ENCODE assay signal across 11 mouse cellular contexts in genomic region chr7:75384506-75384911, GRCm38 (mm10).
DNase-seq lines count a peak whose midpoint lies in the region; ATAC-seq and TF ChIP-seq lines count a peak whose summit lies in the region.
"Had no signal": no experiment of that assay in that cellular context is flagged by ENCODE, and none has a peak within 500 bp of the region (broad histone marks: within the 10 kb centered on the region; RNA-seq: fewer than 3 reads in every experiment).

No protein-coding gene starts in this region.

- intact Hi-C loops in heart, adult 2 months (cut with DNase I) = no loop called here
- intact Hi-C loops in heart, postnatal 36 days (cut with DNase I) = no loop called here

- ATAC-seq in CD4-positive, CD25-positive, alpha-beta regulatory T cell, adult 4 months = peak; percentile 60
- peak; percentile 28; the same call in 1 of the 2 replicates for ATAC-seq in heart, embryonic 15.5 days (replicated peaks; ENCODE audit: insufficient number of reproducible peaks, insufficient read depth, low FRiP score, low read depth)
- ATAC-seq in midbrain, embryonic 14.5 days (ENCODE audit: low FRiP score, low TSS enrichment) = no peak

- H3K4me2 ChIP-seq in heart, embryonic 15.5 days = no peak overlapping the region
- no peak overlapping the region for H3K4me2 ChIP-seq in midbrain, embryonic 14.5 days (ENCODE audit: low read length)
- H3K4me2 ChIP-seq: liver, embryonic 15.5 days had no signal

- no peaks in the 10 kb centered on the region for H3K4me1 ChIP-seq in heart, adult 2 months (ENCODE audit: control insufficient read depth, insufficient read depth, low read length)
- peaks cover 19% of the 10 kb centered on the region for H3K4me1 ChIP-seq in heart, embryonic 15.5 days (replicated peaks)
- no peaks in the 10 kb centered on the region for H3K4me1 ChIP-seq in midbrain, embryonic 14.5 days (ENCODE audit: control insufficient read depth, insufficient read depth, low read length)
- H3K4me1 ChIP-seq in cerebellum, adult 2 months (ENCODE audit: control insufficient read depth, insufficient read depth, low read length) = no peaks in the 10 kb centered on the region
- H3K4me1 ChIP-seq: liver, embryonic 15.5 days had no signal

- H3K27me3 ChIP-seq in heart, adult 2 months (ENCODE audit: control insufficient read depth, insufficient read depth, low read length) = no peaks in the 10 kb centered on the region
- no peaks in the 10 kb centered on the region for H3K27me3 ChIP-seq in heart, embryonic 15.5 days
- H3K27me3 ChIP-seq in midbrain, embryonic 14.5 days (ENCODE audit: control insufficient read depth, insufficient read depth, low read length) = no peaks in the 10 kb centered on the region
- H3K27me3 ChIP-seq in cerebellum, adult 2 months (ENCODE audit: control insufficient read depth, insufficient read depth, low read length) = no peaks in the 10 kb centered on the region
- H3K27me3 ChIP-seq: liver, embryonic 15.5 days had no signal

- no peaks in the 10 kb centered on the region for H3K36me3 ChIP-seq in heart, adult 2 months (ENCODE audit: control insufficient read depth, insufficient read depth, low read length)
- no peaks in the 10 kb centered on the region for H3K36me3 ChIP-seq in heart, embryonic 15.5 days
- H3K36me3 ChIP-seq in midbrain, embryonic 14.5 days (ENCODE audit: control insufficient read depth, insufficient read depth, low read length) = no peaks in the 10 kb centered on the region
- H3K36me3 ChIP-seq: liver, embryonic 15.5 days had no signal

- TF ChIP-seq CTCF in heart, adult 2 months (IDR thresholded peaks at IDR 0.05) = no peak
- TF ChIP-seq CTCF in cerebellum, adult 2 months (IDR thresholded peaks at IDR 0.05; ENCODE audit: borderline replicate concordance, insufficient read depth, low read depth, low read length) = no peak

- WGBS in heart, adult 2 months = 49% methylated on average over 8 of the region's 8 CpGs
- 41% methylated on average over 8 of the region's 8 CpGs for WGBS in heart, embryonic 15.5 days
- WGBS in midbrain, embryonic 14.5 days = 20% methylated on average over 8 of the region's 8 CpGs
- 39% methylated on average over 8 of the region's 8 CpGs for WGBS in cerebellum, adult 2 months

- no peak for DNase-seq in heart, adult 2 months
- no peak for DNase-seq in heart, postnatal 36 days
- DNase-seq in midbrain, embryonic 14.5 days = peak; percentile 51
- DNase-seq in cerebellum, adult 2 months = no peak
- no peak for DNase-seq in left cerebral cortex, adult 11 months (ENCODE audit: low spot score)
- DNase-seq in cerebellum, adult 18-20 months = no peak
- DNase-seq: cerebellum, adult 8-10 months; right cerebral cortex, postnatal 25 days had no signal

- H3K79me2 ChIP-seq in heart, adult 2 months (replicated peaks; ENCODE audit: control insufficient read depth, insufficient read depth, low read length) = no peaks in the 10 kb centered on the region; the same call in 1 of the 2 replicates

- H3K9me3 ChIP-seq in heart, embryonic 15.5 days (replicated peaks) = no peaks in the 10 kb centered on the region
- H3K9me3 ChIP-seq in midbrain, embryonic 14.5 days (ENCODE audit: control insufficient read depth, low read length) = no peaks in the 10 kb centered on the region
- H3K9me3 ChIP-seq: liver, embryonic 15.5 days had no signal

- H3K4me3 ChIP-seq in heart, adult 2 months = no peak overlapping the region
- H3K4me3 ChIP-seq in heart, embryonic 15.5 days = no peak overlapping the region
- H3K4me3 ChIP-seq in midbrain, embryonic 14.5 days (replicated peaks; ENCODE audit: low read depth, low read length) = no peak overlapping the region
- no peak overlapping the region for H3K4me3 ChIP-seq in cerebellum, adult 2 months (replicated peaks; ENCODE audit: insufficient read depth, low read depth, low read length)
- H3K4me3 ChIP-seq: liver, embryonic 15.5 days had no signal

- H3K27ac ChIP-seq in heart, adult 2 months = peak overlapping the region; percentile 26; the same call in 1 of the 2 replicates
- peak overlapping the region; percentile 36 for H3K27ac ChIP-seq in heart, embryonic 15.5 days
- no peak overlapping the region for H3K27ac ChIP-seq in midbrain, embryonic 14.5 days (replicated peaks; ENCODE audit: low read depth, low read length)
- H3K27ac ChIP-seq in cerebellum, adult 2 months (ENCODE audit: insufficient read depth, low read length) = no peak overlapping the region
- H3K27ac ChIP-seq: liver, embryonic 15.5 days had no signal

- no peak for TF ChIP-seq EP300 in heart, adult 2 months (IDR thresholded peaks at IDR 0.05; ENCODE audit: insufficient read depth, low read depth, low read length)

- H3K9ac ChIP-seq in heart, adult 2 months (ENCODE audit: low read depth, low read length) = no peak overlapping the region
- no peak overlapping the region for H3K9ac ChIP-seq in heart, embryonic 15.5 days
- H3K9ac ChIP-seq in midbrain, embryonic 14.5 days (replicated peaks; ENCODE audit: low read length) = no peak overlapping the region
- H3K9ac ChIP-seq: liver, embryonic 15.5 days had no signal

- no peak for TF ChIP-seq POLR2A in heart, adult 2 months (IDR thresholded peaks at IDR 0.05; ENCODE audit: insufficient read depth, low read depth, low read length)
- TF ChIP-seq POLR2A in cerebellum, adult 2 months (IDR thresholded peaks at IDR 0.05; ENCODE audit: borderline replicate concordance, insufficient read depth, low read length) = no peak

Comparison
In these comparisons a context has a peak if more than half of its experiments do, and no peak if none do; other contexts are left out.
1. H3K27ac ChIP-seq: peak in heart, adult 2 months (single experiment) and heart, embryonic 15.5 days (single experiment); none in midbrain, embryonic 14.5 days (single experiment) and cerebellum, adult 2 months (single experiment).